Mouse (Mus musculus): ENCODE data around the gene Ppp1r3e.

DNA sequence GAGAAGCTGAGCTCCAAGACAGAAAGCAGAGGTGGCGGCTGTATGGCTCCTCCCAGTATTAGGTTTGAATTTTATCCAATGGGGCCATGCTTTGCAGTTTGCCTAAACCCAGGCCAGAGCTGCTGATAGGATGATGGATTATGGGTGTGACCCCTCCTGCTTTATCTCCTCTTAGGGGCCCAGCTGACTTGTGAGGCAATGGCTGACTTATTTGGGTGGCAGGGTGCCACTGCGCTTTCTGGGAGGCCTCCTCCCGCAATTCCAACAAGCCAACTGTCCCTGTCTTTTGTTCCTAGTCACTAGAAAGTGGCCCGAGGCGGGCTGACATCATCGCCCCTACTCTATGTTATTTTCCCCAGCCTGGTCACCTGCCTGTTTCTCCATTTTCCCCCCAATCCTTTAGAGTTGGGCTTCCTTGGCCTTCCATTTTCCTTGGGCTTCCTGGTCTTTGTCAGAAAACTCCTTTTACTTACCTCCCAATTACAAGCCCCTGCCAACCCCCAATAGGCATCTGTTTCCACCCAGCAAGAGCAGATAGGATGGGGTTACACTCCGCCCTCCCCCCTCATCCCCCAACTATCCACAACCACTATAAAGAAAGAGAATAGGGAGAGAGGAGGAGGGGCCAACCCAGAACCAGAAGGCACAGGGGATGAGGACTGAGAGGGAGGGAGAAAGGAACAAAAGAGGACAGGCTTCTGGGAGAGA is 47.4 kb upstream of the Ppp1r3e start:
- TF ChIP-seq CTCF (IDR thresholded peaks at IDR 0.05; ENCODE audit: extremely low read depth, insufficient read depth, low read length): no peak
- no peak for TF ChIP-seq POLR2A (IDR thresholded peaks at IDR 0.05; ENCODE audit: extremely low read depth, insufficient read depth, low read length)
